Mouse (Mus musculus) heart, adult 2 months (tissue): Measurements from ENCODE around the gene Irx3. TPM values are rescaled to one million over a fixed set of nuclear protein-coding genes. Genes with fewer than 3 reads are reported as not detected.

Experiments used
- DNase-seq, 2 experiments: peaks; one replicate each; pipeline ENCODE4 v3.0.0; 2021
- H3K27ac ChIP-seq: fragments of 200-600 bp; 2 replicates; pipeline ENCODE4 v1.8.1; 2022
- H3K27me3 ChIP-seq: fragments of 200-500 bp; 2 replicates; pipeline ENCODE4 v1.6.1; 2012; ENCODE audit warnings: mild to moderate bottlenecking, low read length, inconsistent platforms, mixed read lengths; ENCODE audit not compliant: control insufficient read depth, insufficient read depth
- H3K36me3 ChIP-seq: fragments of 200-500 bp; 2 replicates; pipeline ENCODE4 v1.6.1; 2012; ENCODE audit warnings: low read length, inconsistent platforms; ENCODE audit not compliant: control insufficient read depth, insufficient read depth
- H3K4me1 ChIP-seq: fragments of 200-500 bp; 2 replicates; pipeline ENCODE4 v1.6.1; 2011; ENCODE audit warnings: low read length; ENCODE audit not compliant: control insufficient read depth, insufficient read depth
- H3K4me3 ChIP-seq: fragments of 200-600 bp; 2 replicates; pipeline ENCODE4 v1.8.1; 2022
- H3K79me2 ChIP-seq: fragments of 200-500 bp; replicated peaks from 2 replicates; pipeline ENCODE4 v1.6.1; 2012; ENCODE audit warnings: mild to moderate bottlenecking, inconsistent platforms, low read length, moderate library complexity, mixed read lengths; ENCODE audit not compliant: control insufficient read depth, insufficient read depth
- H3K9ac ChIP-seq: fragments of 200-500 bp; 2 replicates; pipeline ENCODE4 v1.6.1; 2012; ENCODE audit warnings: low read depth, mild to moderate bottlenecking, control low read depth, inconsistent platforms, low read length, mixed read lengths
- CTCF ChIP-seq: fragments of 200-600 bp; IDR thresholded peaks from 2 replicates; pipeline ENCODE4 v1.8.1; 2022; ENCODE audit warnings: antibody characterized with exemption, mild to moderate bottlenecking, moderate library complexity
- EP300 ChIP-seq: fragments of 200-500 bp; IDR thresholded peaks from 2 replicates; pipeline ENCODE4 v1.6.1; 2011; ENCODE audit warnings: low read depth, low read length, control low read depth; ENCODE audit not compliant: insufficient read depth
- POLR2A ChIP-seq: fragments of 200-500 bp; IDR thresholded peaks from 2 replicates; pipeline ENCODE4 v1.6.1; 2011; ENCODE audit warnings: mild to moderate bottlenecking, low read depth, low read length, control low read depth; ENCODE audit not compliant: insufficient read depth
- WGBS: fragments of 180-500 bp; shearing (Covaris S2); methylation state at CpG from one replicate; pipeline ENCODE4 v1.1.7; 2018; 5-methylcytosine and 5-hydroxymethylcytosine counted together
- intact Hi-C: fragments of 180-260 bp; cut with DNase I; formaldehyde crosslinking; loops from one replicate; pipeline ENCODE4 v1.15.1; 2025
- polyA plus RNA-seq: library from polyadenylated mRNA; depleted of rRNA; stranded (reverse); fragments of >200 nt; gene quantifications from 2 replicates; pipeline ENCODE4 v1.2.3, GENCODE M21; 2012
- total RNA-seq, 2 experiments: library from RNA; stranded (reverse); gene quantifications; 2 replicates each; pipeline ENCODE4 v1.2.3; 2021

The Irx3 gene
- total and polyA plus RNA-seq, 3 experiments = 15.8 to 32.0 (median 22.1) TPM

DNA sequence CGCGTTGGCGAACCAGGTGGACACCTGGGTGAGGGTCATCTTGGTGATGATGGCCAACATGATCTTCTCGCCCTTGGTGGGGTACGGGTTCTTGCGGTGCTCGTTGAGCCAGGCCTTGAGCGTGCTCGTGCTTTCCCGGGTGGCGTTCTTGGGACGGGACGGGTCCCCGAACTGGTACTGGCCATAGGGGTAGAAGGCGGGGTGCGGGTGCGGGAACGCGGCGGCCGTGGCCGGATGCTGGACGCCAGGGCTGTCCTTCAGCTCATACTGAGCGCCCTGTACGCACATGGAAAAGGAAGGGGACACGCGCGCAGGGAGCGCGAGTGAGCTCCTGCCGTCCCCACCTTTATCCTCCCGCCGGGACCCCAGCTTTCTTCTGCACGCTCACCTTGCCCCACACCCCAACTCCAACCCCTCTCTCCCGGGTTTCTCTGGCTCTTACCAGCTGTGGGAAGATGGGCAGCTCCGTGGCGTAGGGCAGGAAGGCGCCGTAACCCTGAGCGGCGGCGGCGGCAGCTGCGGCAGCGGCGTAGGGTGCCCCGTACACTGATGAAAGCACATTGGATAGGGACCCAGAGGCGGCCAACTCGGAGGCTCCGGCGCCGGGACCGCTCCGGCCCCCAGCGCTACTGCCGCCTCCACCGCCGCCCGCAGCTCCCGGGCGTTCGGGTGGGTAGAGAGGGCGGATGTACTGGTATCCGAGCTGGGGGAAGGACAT is 1.2 kb downstream of the Irx3 start:
- peaks cover 10% of the 10 kb centered on the region; the same call in 1 of the 2 replicates for H3K27me3 ChIP-seq
- intact Hi-C loops = loop anchor here (2.0 to 5.0 kb wide), 4 partner anchors 166 to 488 kb away; partner anchors contain the start of genes Fto and Rpgrip1l
- H3K27ac ChIP-seq = peak overlapping the region; percentile 94

DNA sequence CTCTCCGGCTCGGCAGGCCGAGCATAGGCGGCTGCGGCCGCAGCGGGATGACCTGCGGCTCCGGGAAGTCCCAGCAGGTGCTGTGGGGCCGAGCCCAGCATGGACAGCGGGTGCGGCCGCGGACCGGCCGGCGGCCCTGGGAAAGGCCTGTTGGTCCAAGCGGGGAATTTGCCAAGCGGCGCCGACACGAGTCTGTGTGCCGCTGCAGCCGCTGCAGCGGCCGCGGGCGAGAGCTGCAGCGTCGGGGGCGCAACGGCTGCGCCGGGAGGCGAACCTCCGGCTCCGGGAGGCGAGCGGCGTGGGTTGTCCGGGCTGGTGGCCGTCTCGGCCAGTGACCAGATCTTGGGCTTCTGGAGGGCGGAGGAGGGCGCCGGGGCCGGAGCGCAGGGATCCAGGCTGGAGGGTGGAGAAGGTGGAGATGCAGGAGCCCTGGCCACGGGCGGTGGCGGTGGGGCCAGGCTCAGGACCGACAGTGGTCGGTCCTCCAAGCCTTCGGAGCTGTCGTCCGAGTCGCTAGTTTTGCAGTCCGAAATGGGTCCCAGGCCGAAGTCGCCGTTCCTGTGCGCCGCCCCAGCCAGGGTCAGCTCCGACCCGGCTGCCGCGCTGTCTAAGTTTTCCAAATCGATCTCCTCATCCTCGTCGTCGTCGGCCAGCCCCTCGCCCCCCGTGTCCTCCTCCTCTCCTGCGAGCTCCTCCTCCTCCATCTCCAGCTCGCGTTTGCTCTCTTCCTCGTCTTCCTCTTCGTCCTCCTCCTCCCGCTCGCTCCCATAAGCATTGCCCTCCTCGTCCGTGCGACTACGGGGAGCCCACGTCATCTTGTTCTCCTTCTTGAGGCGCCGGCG is 2.0 kb downstream of the Irx3 start:
- H3K27me3 ChIP-seq = peaks cover 10% of the 10 kb centered on the region; the same call in 1 of the 2 replicates
- H3K27ac ChIP-seq = peak overlapping the region; percentile 94
- H3K9ac ChIP-seq = peak overlapping the region; percentile 91
- intact Hi-C loops = loop anchor here (2.0 to 5.0 kb wide), 8 partner anchors 167 to 557 kb away; partner anchors contain the start of genes Fto, Irx5 and Rpgrip1l
- H3K36me3 ChIP-seq = no peaks in the 10 kb centered on the region
- no peaks in the 10 kb centered on the region for H3K79me2 ChIP-seq
- peak; percentile 23 to 57 for DNase-seq
- peak overlapping the region; percentile 70 for H3K4me3 ChIP-seq
- H3K4me1 ChIP-seq = no peaks in the 10 kb centered on the region
- 5% methylated on average over 89 of the region's 89 CpGs for WGBS
- TF ChIP-seq POLR2A (no peak), EP300 (no peak), CTCF (no peak)

More for the DNA sequence above, 1.2 kb downstream of the Irx3 start:
- DNase-seq = peak; percentile 42 to 64
- H3K79me2 ChIP-seq = no peaks in the 10 kb centered on the region
- peak overlapping the region; percentile 70 for H3K4me3 ChIP-seq
- no peak for TF ChIP-seq POLR2A
- no peak for TF ChIP-seq CTCF
- no peak for TF ChIP-seq EP300
- H3K36me3 ChIP-seq = no peaks in the 10 kb centered on the region
- H3K4me1 ChIP-seq = no peaks in the 10 kb centered on the region
- WGBS = under 1% methylated on average over 62 of the region's 64 CpGs
- H3K9ac ChIP-seq = peak overlapping the region; percentile 91

DNA sequence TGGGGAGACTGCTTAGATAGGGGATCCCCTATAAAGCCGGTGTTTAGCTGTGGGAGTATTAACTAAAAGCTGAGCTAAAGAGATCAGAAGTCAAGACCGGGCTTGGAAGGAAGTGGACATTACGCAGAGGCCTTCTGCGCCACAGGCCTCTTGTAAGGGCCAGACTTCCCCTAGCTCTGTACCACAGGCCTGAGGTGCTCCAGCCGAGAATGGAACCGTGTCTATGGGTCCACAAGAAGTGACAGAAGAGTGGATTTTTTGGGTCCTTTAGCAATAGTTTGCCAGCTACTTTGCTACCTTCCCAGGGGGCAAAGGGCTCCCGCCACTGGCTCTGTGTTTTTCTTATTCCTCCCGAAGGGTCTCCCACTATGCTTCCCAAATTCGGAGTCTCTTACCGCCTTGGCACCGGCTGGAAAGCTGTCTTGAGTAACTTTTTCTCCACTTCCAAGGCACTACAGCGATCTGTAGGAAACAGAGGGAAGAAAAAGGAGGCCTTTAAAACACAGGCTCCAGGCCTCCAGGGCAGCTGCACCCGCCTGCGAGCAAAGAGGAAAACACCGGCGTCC is 2.8 kb downstream of the Irx3 start:
- peak overlapping the region; percentile 70 for H3K4me3 ChIP-seq
- intact Hi-C loops = loop anchor here (2.0 to 5.0 kb wide), 4 partner anchors 312 to 558 kb away; partner anchors contain the start of gene Irx5
- H3K36me3 ChIP-seq = no peaks in the 10 kb centered on the region
- DNase-seq = peak in 1 of 2 experiments; percentile 17
- 66% methylated on average over 16 of the region's 16 CpGs for WGBS
- H3K27me3 ChIP-seq = peaks cover 6% of the 10 kb centered on the region; the same call in 1 of the 2 replicates
- no peaks in the 10 kb centered on the region for H3K4me1 ChIP-seq
- peak overlapping the region; percentile 94 for H3K27ac ChIP-seq
- peak overlapping the region; percentile 91 for H3K9ac ChIP-seq
- no peaks in the 10 kb centered on the region for H3K79me2 ChIP-seq
- TF ChIP-seq POLR2A (no peak), CTCF (no peak), EP300 (no peak)

DNA sequence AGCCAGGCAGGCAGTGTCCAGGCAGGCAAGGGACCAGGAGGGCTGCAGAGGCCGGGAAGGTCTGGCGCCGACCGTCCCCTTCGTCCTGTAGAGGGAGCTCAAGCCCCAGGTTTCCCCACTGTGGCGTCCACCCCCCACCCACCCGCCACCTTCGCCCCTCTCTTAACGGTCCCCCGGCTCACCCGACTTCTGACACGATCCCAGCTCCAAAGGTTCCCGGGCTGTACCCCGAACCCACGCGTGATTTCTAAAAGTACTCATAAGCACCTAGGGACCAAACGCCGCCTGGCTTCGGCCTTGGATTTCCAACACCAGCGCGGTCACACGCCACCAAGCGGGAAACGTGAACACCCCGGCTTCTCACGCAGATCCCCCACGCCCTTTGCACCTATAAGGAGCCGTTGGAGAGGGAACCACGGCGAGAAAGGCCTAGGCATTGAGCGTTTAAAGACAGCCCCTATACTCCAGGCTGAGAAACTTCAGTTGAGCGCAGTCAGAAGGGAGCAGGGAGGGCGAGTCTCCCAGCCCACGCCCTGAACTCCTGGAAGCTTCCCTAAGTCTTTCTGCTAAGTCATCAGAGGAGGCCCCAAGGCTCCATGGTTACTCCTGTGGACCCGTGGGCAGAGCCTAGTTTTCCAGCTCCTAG is 4.1 kb downstream of the Irx3 start:
- Histone ChIP-seq H3K27me3 (peaks cover 6% of the 10 kb centered on the region; the same call in 1 of the 2 replicates), H3K9ac (peak overlapping the region; percentile 5), H3K4me1 (no peaks in the 10 kb centered on the region), H3K79me2 (no peaks in the 10 kb centered on the region), H3K36me3 (no peaks in the 10 kb centered on the region), H3K27ac (peak overlapping the region; percentile 52), H3K4me3 (peak overlapping the region; percentile 33)
- peak; percentile 73 to 83 for DNase-seq
- intact Hi-C loops = loop anchor here (2.0 to 5.0 kb wide), 6 partner anchors 113 to 559 kb away; partner anchors contain the start of gene Irx5
- TF ChIP-seq CTCF (peak; percentile 83), EP300 (no peak; the same call in 1 of the 2 replicates), POLR2A (0 out of 2 replicates have a peak, but pooled peaks have one; percentile 25)
- WGBS = 3% methylated on average over 35 of the region's 35 CpGs

DNA sequence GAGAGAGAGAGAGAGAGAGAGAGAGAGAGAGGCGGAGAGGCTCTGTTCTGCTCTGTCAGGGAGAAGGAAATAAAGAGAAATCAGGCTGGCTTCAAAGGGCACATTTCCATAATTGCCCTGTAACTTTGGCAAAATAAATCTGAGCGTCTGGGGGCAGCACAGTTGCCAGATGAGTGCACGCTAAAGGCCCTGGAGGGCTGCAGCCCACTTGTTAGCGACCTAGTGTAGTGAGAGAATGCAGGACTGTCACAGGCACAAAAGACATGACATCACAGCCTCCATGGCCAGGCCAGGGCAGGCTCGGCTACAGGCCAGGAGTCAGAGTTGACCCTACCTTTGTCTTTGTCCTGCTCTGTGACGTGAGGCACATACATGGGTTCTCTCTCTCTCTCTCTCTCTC is 8.0 kb downstream of the Irx3 start:
- H3K79me2 ChIP-seq = no peaks in the 10 kb centered on the region

More for the DNA sequence above, 8.0 kb downstream of the Irx3 start:
- H3K4me1 ChIP-seq = no peaks in the 10 kb centered on the region
- no peak for DNase-seq
- no peaks in the 10 kb centered on the region for H3K36me3 ChIP-seq
- H3K27ac ChIP-seq = no peak overlapping the region
- intact Hi-C loops = no loop called here
- no peak overlapping the region for H3K4me3 ChIP-seq
- peaks cover 2% of the 10 kb centered on the region; the same call in 1 of the 2 replicates for H3K27me3 ChIP-seq
- no peak overlapping the region for H3K9ac ChIP-seq
- TF ChIP-seq CTCF (no peak), POLR2A (no peak), EP300 (no peak)
- WGBS = 51% methylated on average over 6 of the region's 6 CpGs
